Mouse (Mus musculus): ENCODE measurements around the gene Hsp90aa1.
"Not testable (repeated sequence)": the region's sequence is repeated elsewhere in the genome, so short reads cannot be mapped to it uniquely, and the experiment has no call there.

Gene Hsp90aa1

DNA sequence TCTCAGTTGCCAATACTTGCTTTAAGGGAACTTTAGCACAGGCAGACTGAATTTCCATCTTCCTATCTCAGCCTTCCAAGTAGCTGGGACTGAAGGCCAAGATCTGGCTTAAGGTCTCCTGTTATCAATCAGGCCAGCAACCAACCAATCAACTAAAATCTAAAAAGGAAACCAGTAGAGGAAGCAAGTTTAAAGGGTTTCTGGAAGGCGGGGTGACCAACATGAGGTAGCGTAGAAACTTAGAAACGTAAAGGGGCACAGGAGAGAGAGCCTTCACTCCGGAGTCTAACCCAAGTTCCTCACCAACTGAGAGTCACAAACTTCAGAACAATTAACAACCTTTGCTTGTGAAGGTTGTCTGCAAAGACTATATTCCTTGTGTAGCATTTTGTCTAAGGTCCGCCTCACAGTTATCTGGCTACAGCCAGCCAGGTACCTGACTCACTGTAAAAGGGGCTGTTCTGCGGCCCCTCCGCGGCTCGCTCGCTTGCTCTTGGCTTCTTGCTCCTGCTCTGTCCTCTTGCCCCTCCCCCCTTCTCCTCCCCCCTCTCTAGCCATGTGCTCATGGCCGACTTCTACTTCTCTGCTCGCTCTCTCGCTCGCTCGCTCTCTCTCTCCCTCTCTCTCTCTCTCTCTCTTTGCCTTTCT, 3.9 kb downstream of the Hsp90aa1 start:
- DNase-seq: no peak

DNA sequence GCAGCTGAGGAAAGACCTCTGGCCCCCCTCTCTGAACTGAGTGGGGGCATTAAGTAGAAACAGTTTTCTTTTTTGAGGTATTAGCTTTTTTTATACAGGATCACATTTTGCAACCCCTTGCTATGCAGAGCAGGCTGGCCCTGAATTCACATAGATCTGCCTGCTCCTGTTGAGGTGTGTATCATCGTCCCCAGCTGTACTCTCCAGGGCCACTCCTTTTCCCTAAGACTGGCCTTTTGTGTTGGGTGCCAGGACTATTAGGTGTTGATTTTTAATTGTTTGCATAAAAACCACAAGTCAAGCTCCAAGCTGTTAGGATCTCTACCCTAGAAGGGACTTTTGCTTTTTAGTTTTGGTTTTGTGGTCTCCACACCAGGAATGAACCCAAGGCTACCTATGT, 4.4 kb downstream of the Hsp90aa1 start:
- DNase-seq: no peak

DNA sequence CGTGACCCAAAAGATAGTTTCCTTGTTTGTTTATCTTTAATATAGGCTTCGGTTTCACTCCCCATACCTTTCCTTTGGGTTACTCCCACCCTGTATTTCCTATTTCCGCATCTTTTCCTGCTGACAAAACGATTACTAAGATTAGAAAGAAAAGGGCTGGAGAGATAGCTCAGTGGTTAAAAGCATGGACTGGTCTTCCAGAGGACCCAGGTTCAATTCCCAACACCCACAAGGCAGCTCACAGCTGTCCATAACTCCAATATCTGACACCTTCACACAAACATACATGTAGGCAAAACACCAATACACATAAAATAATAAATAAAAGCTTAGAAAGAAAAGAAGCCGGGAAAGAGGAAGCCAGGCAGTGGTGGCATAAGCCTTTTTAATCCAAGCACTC, 5.1 kb downstream of the Hsp90aa1 start:
- DNase-seq: no peak

DNA sequence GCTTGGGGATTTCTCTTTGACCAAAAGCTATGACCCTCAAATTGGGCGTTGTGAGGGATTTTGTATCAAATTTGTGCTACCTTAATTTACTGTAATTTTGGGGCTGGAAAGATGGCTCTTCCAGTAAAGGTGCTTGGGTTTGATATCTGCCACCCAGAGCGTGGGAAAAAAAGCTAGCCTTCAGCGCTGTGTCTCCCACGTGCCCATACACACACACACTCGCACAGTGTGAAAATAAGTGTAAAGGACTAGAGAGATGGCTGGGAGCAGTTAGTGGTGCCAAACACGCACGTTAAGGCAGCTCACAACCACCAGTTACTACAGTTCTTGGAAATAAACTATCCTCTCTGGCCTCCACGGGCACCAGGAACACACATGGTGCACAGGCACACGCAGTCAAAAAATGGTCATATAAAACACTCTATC, 5.5 kb downstream of the Hsp90aa1 start:
- no peak for DNase-seq

DNA sequence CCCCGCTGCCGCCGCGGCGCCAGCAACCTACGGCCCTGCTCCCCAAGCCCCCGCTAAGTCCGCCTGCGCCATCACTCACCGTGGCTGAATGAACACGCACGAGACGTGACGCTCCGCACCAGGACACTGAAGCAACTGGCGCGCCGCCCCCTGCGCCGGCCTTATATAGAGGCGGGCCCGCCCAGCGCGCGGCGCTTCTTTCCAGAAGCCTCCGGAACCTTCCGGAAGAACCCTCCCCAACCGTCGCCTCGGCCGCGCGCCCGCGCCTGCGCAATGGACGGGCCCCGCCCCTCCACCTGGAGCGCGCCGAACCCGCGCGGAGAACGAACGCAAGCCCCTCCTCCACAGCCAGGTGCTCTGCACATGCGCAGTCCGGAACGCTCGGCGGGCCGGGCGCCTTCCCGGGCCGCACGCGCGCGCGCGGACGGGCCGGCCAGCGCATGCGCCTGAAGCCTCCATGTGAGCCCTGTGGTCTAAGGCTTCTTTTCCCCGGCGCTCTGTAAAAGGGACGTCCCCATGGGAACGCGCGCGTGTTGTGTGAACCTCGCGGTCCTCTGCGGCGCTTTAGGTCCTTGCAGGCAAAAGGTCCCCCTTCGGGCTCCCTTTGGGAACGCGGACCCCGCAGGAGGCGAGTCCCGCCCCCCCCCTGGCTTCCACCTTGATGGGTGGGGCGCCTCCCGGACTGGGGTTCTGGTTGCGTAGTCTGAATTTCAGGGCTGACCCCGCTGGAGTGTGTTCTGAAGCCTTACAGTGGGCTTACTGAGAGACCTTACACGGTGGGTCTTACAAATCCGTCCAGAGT, 6.2 kb downstream of the Hsp90aa1 start:
- DNase-seq: peak; percentile 99 to 100

DNA sequence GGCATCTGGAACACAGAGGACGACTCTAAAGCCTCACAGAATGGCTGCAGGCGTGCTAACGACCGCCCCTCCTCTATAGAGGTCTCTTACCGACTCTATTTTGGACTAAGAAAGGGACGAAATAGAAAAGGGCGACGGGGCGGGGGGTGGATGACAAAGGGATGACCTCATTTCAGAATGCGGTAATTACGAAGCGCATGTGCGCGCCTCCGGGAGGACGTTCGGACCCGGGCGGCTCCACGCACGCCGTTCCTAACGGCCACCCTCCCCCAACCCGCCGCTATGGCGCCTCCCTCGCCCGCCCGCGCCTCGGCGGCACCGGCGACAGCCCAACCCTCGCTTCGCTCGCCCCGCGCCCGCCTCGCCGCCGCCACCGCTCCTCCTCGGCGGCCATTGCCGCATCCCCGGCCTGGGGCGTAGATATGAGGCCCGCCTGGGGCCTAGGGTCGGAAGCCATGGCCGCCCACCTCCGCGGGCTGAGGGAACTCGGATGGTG, 6.8 kb downstream of the Hsp90aa1 start:
- peak; percentile 85 to 88 for DNase-seq

DNA sequence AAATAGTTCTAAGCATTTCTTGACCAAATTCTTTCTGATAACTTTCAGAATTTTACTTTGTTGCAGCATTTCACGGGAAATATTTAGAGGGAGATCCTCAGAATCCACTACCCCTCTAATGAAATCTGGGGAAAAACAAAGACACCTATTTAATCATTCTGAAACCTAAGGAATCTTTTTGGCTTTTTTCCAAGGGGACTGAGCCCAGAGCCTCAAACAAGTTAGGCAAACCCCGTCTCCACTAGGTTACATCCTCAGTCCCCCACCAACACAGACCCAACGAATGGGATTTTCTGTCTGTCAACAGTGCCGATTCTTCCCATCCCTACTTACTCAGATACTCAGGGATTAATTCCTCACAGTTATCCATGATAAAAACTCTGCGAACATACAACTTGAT, 9.2 kb downstream of the Hsp90aa1 start:
- DNase-seq: not testable (repeated sequence)

DNA sequence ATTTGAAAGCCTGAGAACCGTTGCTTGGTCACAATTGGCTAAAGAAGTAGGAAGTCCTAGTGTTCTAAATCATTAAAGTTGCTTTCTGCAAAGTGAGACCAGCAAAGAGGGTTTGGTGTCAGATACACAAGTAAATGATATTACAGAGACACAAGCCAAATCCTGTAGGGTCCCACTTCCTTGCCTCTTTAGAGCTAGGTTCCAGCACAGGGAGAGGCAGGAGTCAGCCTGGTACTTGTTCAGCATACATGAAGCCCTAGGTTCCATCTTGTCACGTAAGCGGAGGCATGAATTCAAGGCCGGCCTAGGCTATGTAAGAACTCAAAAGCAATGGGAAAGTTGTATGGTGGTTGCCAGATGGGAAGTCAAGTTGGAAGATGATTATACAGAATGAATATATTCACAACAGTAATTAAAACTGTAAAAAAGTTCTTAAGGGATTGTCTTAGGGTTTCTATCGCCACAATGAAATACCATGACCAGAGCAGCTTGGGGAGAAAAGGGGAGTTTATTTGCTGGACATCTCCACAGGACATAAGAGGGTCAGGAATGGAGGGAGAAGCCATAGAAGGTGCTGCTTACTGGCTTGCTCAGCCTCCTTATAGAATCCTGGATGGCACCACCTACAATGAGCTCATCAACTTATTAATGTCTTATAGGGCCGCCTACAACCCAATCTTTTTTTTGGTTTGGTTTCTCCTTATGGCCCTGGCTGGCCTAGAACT, 12.4 kb downstream of the Hsp90aa1 start:
- DNase-seq: no peak

DNA sequence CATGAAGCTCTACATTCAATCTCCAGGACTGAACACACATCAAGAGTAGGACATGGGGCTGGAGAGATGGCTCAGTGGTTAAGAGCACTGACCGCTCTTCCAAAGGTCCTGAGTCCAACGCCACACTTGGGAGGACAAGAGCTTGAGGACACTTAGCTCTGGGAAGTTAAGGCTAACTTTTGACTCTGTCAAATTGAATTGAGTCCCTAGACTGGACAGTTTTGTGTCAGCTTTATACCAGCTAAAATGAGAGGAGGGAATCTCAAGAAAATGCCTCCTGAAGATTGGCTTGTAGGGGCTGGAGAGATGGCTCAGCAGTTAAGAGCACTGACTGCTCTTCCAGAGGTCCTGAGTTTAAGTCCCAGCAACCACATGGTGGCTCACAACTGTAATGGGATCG, 13.6 kb downstream of the Hsp90aa1 start:
- DNase-seq: not testable (repeated sequence)

DNA sequence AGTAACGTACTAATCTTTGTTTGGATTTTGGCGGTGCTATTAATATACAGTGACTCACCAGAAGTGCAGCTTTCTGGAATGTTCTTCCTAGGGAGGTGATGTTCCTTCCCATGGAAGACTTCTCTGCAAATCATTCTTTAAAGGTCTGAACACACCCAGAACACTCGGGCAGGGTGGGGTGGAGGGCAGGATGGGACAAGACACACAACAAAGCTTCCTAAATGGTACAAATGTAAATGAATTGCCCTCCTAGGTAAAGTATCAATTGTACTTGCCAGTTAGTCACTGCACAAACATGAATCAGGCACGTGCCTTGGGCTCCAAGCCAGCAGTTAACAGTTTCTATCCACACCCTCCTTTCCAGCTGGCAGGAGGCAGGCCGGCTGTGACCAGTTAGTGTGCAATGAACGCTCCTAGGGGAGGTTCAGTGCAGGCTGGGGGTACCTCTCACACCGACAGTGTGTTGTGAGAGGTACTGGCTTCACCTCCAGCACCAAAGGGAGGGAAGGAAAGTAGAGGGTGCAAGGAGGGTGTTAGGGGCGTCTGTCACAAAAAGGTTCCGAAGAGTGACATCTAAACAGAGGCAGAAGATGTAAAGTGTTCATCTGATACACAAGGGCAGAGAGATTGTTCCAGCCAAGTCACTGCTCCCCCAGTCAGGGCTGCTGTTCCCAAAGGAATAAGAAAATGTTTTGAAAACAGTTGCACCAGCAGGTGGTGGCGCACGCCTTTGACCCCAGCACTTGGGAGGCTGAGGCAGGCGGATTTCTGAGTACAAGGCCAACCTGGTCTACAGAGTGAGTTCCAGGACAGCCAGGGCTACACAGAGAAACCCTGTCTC, 14.4 kb downstream of the Hsp90aa1 start:
- DNase-seq: peak; percentile 55

DNA sequence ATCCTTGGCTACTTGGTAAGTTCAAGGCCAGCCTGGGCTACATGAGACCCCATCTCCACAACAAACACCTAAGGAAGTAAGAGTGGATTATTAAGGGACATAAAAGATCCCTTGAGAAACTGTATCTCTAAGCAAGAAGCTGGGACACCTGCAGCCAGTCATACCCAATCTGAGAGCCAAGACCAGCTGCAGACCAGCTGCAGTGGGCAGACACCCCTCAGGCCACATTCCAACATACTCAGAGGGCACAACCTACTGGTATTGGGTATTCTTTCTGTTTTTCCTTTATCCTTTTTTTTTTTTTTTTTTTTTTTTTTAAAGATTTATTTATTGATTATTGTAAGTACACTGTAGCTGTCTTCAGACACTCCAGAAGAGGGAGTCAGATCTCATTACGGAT, 18.9 kb downstream of the Hsp90aa1 start:
- no peak for DNase-seq

DNA sequence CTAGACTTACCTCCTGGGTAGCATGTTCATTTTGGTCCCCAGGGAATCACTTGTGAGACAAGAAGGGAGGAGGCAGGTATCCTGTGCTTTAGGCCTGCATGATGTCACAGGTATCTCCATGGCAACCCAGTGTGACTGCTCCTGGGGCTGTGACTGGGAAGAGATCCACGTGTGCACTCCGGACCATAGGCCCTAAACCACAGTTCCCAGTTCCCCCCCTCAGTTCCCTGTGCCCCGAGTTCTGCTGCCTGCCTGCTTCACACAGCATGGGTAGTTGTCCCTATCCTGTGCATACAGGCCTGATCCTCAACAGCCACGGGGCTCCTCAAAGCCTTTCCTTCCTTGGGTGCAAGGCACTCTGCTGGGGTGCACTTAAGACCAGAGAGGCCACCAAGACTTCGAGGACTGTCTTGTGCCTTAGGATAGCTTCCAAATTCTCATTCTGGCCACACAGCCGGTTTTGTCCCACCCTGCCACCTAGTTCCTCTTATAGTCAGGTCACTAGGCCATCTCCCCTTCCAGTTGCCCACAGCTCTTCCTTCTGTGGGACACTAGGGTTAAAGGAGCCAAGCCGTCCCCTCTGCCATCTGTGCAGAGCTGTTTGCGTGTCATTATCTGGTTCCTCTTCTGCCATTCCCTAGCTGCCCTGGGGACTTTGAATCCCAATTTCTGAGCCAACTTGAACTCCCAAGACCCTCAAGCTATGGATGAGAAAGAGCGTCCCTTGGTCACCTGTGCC, 19.8 kb downstream of the Hsp90aa1 start, which contains the start of gene 1700001K19Rik:
Gene 1700001K19Rik, minus strand, starts transcription at position 59 of the 739 bp plus-strand sequence.
- no peak for DNase-seq

DNA sequence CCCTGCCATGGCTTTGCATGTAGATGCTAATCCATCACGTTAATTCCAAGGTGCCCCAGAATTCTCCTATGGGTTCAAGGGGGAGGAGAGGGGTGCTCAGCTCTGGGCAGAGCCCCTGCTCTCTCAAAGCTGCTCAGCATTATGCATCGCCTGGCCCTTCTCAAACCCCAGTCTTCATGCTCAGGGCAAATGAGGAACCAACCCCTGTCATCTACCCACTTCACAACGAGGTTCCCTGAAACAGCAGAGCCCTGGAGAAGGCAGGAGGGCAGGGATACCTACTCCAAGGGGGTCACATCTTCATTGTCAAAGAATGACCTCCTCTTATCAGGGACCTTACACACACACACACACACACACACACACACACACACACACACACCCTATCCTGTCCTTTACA, 20.6 kb downstream of the Hsp90aa1 start:
- DNase-seq: no peak

DNA sequence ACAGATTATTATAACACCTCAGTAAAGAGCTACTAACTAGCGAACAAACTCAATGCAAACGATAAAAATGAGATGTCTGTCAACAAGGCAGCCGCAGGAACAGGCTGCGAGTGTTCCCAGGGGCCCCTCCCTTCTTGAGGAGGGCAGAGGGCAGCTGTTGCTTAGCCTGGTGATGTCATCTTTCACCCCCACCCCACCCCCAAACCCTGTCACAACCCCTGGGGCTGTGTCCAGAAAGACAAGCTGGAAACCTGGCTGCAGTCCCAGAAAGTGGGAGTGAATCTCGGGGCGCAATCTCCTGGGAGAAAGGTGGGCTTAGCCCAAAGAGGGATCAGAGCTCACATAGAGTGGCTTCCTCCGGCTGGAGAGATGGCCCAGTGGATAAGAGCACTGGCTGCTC, 21.3 kb downstream of the Hsp90aa1 start:
- peak; percentile 36 to 40 for DNase-seq

DNA sequence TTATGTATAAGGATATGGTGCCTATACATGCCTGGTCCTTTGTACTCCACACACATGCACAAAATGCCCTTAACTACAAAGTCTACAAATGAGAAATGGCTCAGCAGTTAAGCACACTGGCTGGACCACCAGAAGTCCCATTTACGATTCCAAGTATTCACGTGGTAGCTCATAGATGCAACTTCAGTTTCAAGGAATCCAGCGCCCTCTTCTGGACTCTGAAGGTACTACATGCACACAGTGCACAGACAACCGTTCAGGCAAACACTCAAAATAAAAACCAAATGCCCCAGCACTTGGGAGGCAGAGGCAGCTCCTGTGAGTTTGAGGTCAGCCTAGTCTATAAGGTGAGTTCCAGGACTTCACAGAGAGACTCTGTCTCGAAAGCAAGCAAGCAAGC, 28.3 kb downstream of the Hsp90aa1 start:
- peak in 1 of 2 experiments; percentile 53 for DNase-seq

DNA sequence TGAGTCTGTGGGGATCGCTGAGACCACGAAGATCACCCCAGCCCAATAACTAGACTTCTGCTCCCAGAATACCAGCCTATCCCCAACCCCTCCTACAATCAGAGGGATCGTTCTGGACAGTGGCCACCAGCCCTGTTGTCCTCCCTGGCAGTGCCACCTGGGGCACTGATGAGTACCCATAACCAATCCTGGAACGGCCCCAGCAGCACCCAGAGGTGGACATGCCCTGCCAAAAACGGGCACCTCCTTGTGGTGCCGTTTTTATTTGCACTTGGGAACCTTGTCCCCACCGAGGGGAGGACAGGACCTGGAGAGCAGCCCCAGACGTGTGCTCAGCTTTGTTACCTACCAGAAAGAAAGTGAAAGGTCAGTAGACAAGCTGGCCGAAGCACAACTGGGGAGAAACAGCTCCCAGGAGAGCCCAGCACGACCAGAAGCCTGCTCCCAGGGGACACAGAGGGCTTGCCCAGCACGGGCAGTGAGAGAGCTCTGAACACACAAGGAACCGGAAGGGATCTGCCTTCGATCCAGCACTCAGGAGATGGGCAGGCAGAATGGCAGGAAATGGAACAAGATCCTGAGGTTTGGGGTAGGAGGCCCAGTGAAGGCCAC, 35.0 kb downstream of the Hsp90aa1 start:
- peak; percentile 41 to 60 for DNase-seq

DNA sequence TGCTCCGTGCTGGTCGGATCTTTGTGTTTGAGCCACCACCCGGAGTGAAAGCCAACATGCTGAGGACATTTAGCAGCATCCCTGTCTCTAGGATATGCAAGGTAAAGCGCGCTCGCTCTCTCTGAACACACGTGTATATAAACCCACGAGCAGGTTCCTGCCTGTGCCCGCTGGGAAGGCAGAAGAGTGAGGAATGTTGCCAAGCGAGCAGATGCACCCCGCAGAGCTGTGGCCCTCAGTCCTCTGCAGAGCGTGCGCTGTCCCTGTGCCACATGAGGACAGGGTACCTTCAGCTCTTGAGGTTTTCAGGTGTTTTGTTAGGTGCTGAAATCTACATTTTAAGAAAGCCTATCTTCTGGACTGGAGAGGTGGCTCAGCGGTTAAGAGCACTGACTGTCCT, 40.8 kb downstream of the Hsp90aa1 start:
- DNase-seq: no peak

DNA sequence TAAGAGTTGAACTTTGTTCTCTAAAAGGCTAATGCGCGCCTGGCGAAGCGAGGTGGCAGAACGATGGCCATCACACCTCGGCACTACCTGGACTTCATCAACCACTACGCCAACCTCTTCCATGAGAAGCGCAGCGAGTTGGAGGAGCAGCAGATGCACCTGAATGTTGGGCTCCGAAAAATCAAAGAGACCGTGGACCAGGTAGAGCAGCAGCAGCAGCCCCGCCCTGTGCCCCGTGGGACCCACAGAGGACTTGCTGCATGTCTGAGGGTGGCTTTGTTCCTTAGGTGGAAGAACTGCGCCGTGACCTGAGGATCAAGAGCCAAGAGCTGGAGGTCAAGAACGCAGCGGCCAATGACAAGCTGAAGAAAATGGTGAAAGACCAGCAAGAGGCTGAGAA, 51.1 kb downstream of the Hsp90aa1 start:
- no peak for DNase-seq

DNA sequence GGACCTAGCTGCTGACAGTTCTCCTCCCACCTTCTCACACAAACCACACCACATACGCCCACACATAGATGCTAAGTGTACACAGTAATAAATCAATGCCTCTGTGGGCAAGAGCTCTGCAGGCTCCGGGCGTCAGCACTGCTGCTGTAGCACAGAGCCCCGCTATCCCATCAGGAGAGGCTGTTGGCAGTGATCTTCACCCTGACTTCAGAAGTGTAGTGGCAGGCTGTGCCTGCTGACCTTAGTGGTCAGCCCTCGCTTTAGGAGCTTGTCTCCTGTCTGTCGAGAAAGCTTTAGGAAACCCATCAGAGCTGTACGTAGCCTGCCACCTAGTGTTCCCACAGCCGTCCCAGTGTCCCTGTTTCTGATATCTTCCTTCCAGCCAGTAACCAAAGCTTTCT, 52.3 kb downstream of the Hsp90aa1 start:
- DNase-seq: no peak
